Comparison of ENCODE assay signal across 34 mouse cellular contexts in the genomic region with DNA sequence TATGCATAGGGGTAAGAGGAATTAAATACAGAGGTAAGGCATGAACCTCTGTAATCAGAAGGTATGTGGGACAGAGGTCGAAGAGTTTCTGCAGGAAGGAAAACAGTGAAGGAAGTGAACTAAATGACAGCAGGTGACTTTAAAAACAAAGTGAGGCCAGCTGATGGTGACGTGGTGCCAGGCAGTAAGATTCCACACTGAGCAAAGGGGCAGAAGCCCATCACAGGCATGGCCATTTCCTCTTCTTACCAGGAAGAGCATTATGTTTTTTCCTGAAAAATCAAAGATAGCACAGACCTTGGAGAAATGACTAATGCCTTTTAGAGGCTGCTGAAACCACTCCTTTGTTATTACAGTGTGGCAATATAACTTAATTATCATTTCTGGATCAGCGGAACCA. TPM values are rescaled to one million over a fixed set of nuclear protein-coding genes. Genes with fewer than 3 reads are reported as not detected.
DNase-seq lines count a peak whose midpoint lies in the region; ATAC-seq and TF ChIP-seq lines count a peak whose summit lies in the region.
"Had no signal": no experiment of that assay in that cellular context is flagged by ENCODE, and none has a peak within 500 bp of the region (broad histone marks: within the 10 kb centered on the region; RNA-seq: fewer than 3 reads in every experiment).

No protein-coding gene starts in this region.

- no peak overlapping the region for H3K27ac ChIP-seq in kidney, adult 2 months (ENCODE audit: insufficient read depth, low read depth, low read length)
- H3K27ac ChIP-seq in kidney, embryonic 15.5 days = no peak overlapping the region
- H3K27ac ChIP-seq in brown adipose tissue, adult 24 weeks (replicated peaks; ENCODE audit: low read depth, low read length) = peak overlapping the region; percentile 56; the same call in 1 of the 2 replicates
- H3K27ac ChIP-seq in intestine, postnatal 0 days (ENCODE audit: low read depth, low read length) = no peak overlapping the region
- no peak overlapping the region for H3K27ac ChIP-seq in hindbrain, embryonic 11.5 days (ENCODE audit: low read depth, low read length)
- H3K27ac ChIP-seq: embryonic facial prominence, embryonic 12.5 days; layer of hippocampus, adult 2 months; left cerebral cortex, adult 2 months; liver, embryonic 12.5 days; midbrain, embryonic 10.5 days; neural tube, embryonic 12.5 days had no signal

- no peaks in the 10 kb centered on the region for H3K9me3 ChIP-seq in kidney, embryonic 15.5 days (replicated peaks)
- H3K9me3 ChIP-seq in intestine, postnatal 0 days (ENCODE audit: control insufficient read depth) = no peaks in the 10 kb centered on the region
- H3K9me3 ChIP-seq in hindbrain, embryonic 11.5 days (ENCODE audit: control insufficient read depth, low read length) = no peaks in the 10 kb centered on the region
- H3K9me3 ChIP-seq: embryonic facial prominence, embryonic 12.5 days; heart, embryonic 12.5 days; liver, embryonic 12.5 days; midbrain, embryonic 10.5 days; neural tube, embryonic 12.5 days had no signal

- H3K4me3 ChIP-seq in kidney, adult 2 months (ENCODE audit: insufficient read depth, low read depth, low read length) = no peak overlapping the region
- no peak overlapping the region for H3K4me3 ChIP-seq in kidney, embryonic 15.5 days (replicated peaks)
- no peak overlapping the region for H3K4me3 ChIP-seq in brown adipose tissue, adult 24 weeks (ENCODE audit: insufficient read depth, low read depth, low read length)
- no peak overlapping the region for H3K4me3 ChIP-seq in intestine, postnatal 0 days (ENCODE audit: low read depth, low read length)
- H3K4me3 ChIP-seq in hindbrain, embryonic 11.5 days (ENCODE audit: low read depth, low read length) = no peak overlapping the region
- H3K4me3 ChIP-seq: embryonic facial prominence, embryonic 12.5 days; heart, adult 2 months; heart, embryonic 12.5 days; layer of hippocampus, adult 2 months; left cerebral cortex, adult 2 months; liver, embryonic 12.5 days; midbrain, embryonic 10.5 days; myocyte; neural tube, embryonic 12.5 days had no signal

- TF ChIP-seq POLR2A in kidney, adult 2 months (IDR thresholded peaks at IDR 0.05; ENCODE audit: low read depth, low read length) = no peak

- no peak for TF ChIP-seq CTCF in kidney, adult 2 months (conservative IDR thresholded peaks at IDR 0.05; ENCODE audit: insufficient read depth, insufficient read length, low read depth, low read length)
- TF ChIP-seq CTCF in intestine, postnatal 0 days (IDR thresholded peaks at IDR 0.05; ENCODE audit: low read depth) = no peak

- no peaks in the 10 kb centered on the region for H3K36me3 ChIP-seq in kidney, adult 2 months (ENCODE audit: control insufficient read depth, insufficient read depth, low read length)
- H3K36me3 ChIP-seq in kidney, embryonic 15.5 days = no peaks in the 10 kb centered on the region
- no peaks in the 10 kb centered on the region for H3K36me3 ChIP-seq in intestine, postnatal 0 days (ENCODE audit: control insufficient read depth, insufficient read depth)
- H3K36me3 ChIP-seq in hindbrain, embryonic 11.5 days (ENCODE audit: control insufficient read depth, insufficient read depth, low read length) = no peaks in the 10 kb centered on the region
- H3K36me3 ChIP-seq: embryonic facial prominence, embryonic 12.5 days; heart, embryonic 12.5 days; liver, embryonic 12.5 days; midbrain, embryonic 10.5 days; neural tube, embryonic 12.5 days had no signal

- WGBS in kidney, adult 2 months = 55% methylated on average over 3 of the region's 3 CpGs
- WGBS in kidney, embryonic 15.5 days = 59% methylated on average over 3 of the region's 3 CpGs
- 31% methylated on average over 3 of the region's 3 CpGs for WGBS in intestine, postnatal 0 days
- 76% methylated on average over 3 of the region's 3 CpGs for WGBS in hindbrain, embryonic 11.5 days

- no peak for ATAC-seq in kidney, embryonic 15.5 days (replicated peaks; ENCODE audit: low FRiP score)
- peak; percentile 95 for ATAC-seq in intestine, postnatal 0 days
- no peak for ATAC-seq in hindbrain, embryonic 11.5 days (ENCODE audit: low FRiP score)
- ATAC-seq: forebrain, embryonic 14.5 days; hindbrain, embryonic 16.5 days; liver, embryonic 12.5 days; liver, postnatal 0 days; lung, postnatal 0 days; Patski had no signal

- peak; percentile 41 for DNase-seq in kidney, adult 2 months
- peak; percentile 18 to 22 for DNase-seq in kidney, postnatal 36 days
- no peak for DNase-seq in hindbrain, embryonic 11.5 days (ENCODE audit: low spot score)
- DNase-seq in cerebellum, postnatal 4 days (ENCODE audit: low spot score in 2 of 2) = no peak
- no peak for DNase-seq in right cerebral cortex, adult 2 months (ENCODE audit: low spot score in 2 of 2)
- DNase-seq: adrenal gland, postnatal 10 days; cerebellum, adult 11 months; cerebellum, adult 9-10 months; cerebellum, postnatal 36 days; embryo, embryonic 11 days; gastrocnemius, postnatal 25 days; heart, adult 2 months; liver, postnatal 0 days; right cerebral cortex, adult 18-20 months; right cerebral cortex, postnatal 4 days had no signal

- no peaks in the 10 kb centered on the region for H3K4me1 ChIP-seq in kidney, adult 2 months (ENCODE audit: control insufficient read depth, insufficient read depth, low read length)
- no peaks in the 10 kb centered on the region for H3K4me1 ChIP-seq in kidney, embryonic 15.5 days
- peaks cover 2% of the 10 kb centered on the region; the same call in 1 of the 2 replicates for H3K4me1 ChIP-seq in brown adipose tissue, adult 24 weeks (ENCODE audit: control insufficient read depth, insufficient read depth, insufficient read length, low read length)
- H3K4me1 ChIP-seq in intestine, postnatal 0 days (replicated peaks; ENCODE audit: control insufficient read depth, insufficient read depth, low read length) = 0 out of 2 replicates have a peak, but pooled peaks cover 2% of the 10 kb centered on the region
- no peaks in the 10 kb centered on the region for H3K4me1 ChIP-seq in hindbrain, embryonic 11.5 days (replicated peaks; ENCODE audit: control insufficient read depth, insufficient read depth, low read length)
- H3K4me1 ChIP-seq: embryonic facial prominence, embryonic 12.5 days; heart, embryonic 12.5 days; liver, embryonic 12.5 days had no signal

- no peak overlapping the region for H3K9ac ChIP-seq in kidney, embryonic 15.5 days
- H3K9ac ChIP-seq in intestine, postnatal 0 days (ENCODE audit: low read depth, low read length) = no peak overlapping the region
- H3K9ac ChIP-seq in hindbrain, embryonic 11.5 days (ENCODE audit: low read depth, low read length) = no peak overlapping the region
- H3K9ac ChIP-seq: embryonic facial prominence, embryonic 12.5 days; heart, embryonic 12.5 days; liver, embryonic 12.5 days; liver, postnatal 0 days; neural tube, embryonic 12.5 days had no signal

- no peak overlapping the region for H3K4me2 ChIP-seq in kidney, embryonic 15.5 days
- no peak overlapping the region for H3K4me2 ChIP-seq in intestine, postnatal 0 days (replicated peaks; ENCODE audit: low read depth)
- no peak overlapping the region for H3K4me2 ChIP-seq in hindbrain, embryonic 11.5 days (replicated peaks; ENCODE audit: low read depth, low read length)
- H3K4me2 ChIP-seq: embryonic facial prominence, embryonic 12.5 days; heart, embryonic 12.5 days; liver, embryonic 12.5 days; neural tube, embryonic 12.5 days had no signal

- no peaks in the 10 kb centered on the region for H3K27me3 ChIP-seq in kidney, adult 2 months (replicated peaks; ENCODE audit: control insufficient read depth, insufficient read depth, low read length)
- H3K27me3 ChIP-seq in kidney, embryonic 15.5 days = no peaks in the 10 kb centered on the region
- H3K27me3 ChIP-seq in intestine, postnatal 0 days (replicated peaks; ENCODE audit: control insufficient read depth, insufficient read depth, low read length) = no peaks in the 10 kb centered on the region
- H3K27me3 ChIP-seq in hindbrain, embryonic 11.5 days (ENCODE audit: control insufficient read depth, insufficient read depth, low read length) = no peaks in the 10 kb centered on the region
- H3K27me3 ChIP-seq: embryonic facial prominence, embryonic 12.5 days; heart, embryonic 12.5 days; liver, embryonic 12.5 days; neural tube, embryonic 12.5 days; Patski had no signal

RNA-seq across cellular contexts. Expression of gene Mmaa, which starts 6.8 kb away (rescaled TPM):
- 12.0 and 16.8 TPM in 2 replicates for polyA plus RNA-seq in kidney, adult 2 months (2012; rRNA removed)
- 13.0 and 13.2 TPM in 2 replicates for polyA plus RNA-seq in kidney, embryonic 15.5 days (2015; fragmentation: Nextera tagmentation; extraction: Ambion mirVana)
- 71.0 and 71.4 TPM in 2 replicates for polyA plus RNA-seq in brown adipose tissue, adult 24 weeks (2012; ENCODE audit: insufficient read depth, insufficient read length, missing spikeins)
- 7.2 and 8.2 TPM in 2 replicates for polyA plus RNA-seq in intestine, postnatal 0 days (2015; fragmentation: Nextera tagmentation; extraction: Ambion mirVana)
- polyA plus RNA-seq in hindbrain, embryonic 11.5 days (2014; fragmentation: Nextera tagmentation; extraction: Ambion mirVana) = 12.2 and 12.5 TPM in 2 replicates

RNA-seq across cellular contexts. Expression of gene 1700011L22Rik, which starts 53.2 kb away (rescaled TPM):
- polyA plus RNA-seq in kidney, adult 2 months (2012; rRNA removed) = 0.18 TPM in 1 of 2 replicates, not detected in the other
- polyA plus RNA-seq in kidney, embryonic 15.5 days (2015; fragmentation: Nextera tagmentation; extraction: Ambion mirVana) = not detected in 2 replicates
- not detected in 2 replicates for polyA plus RNA-seq in brown adipose tissue, adult 24 weeks (2012; ENCODE audit: insufficient read depth, insufficient read length, missing spikeins)
- polyA plus RNA-seq in intestine, postnatal 0 days (2015; fragmentation: Nextera tagmentation; extraction: Ambion mirVana) = not detected in 2 replicates
- polyA plus RNA-seq in hindbrain, embryonic 11.5 days (2014; fragmentation: Nextera tagmentation; extraction: Ambion mirVana) = not detected in 2 replicates
- polyA plus RNA-seq: embryonic facial prominence, embryonic 12.5 days; forebrain, embryonic 14.5 days; frontal cortex, adult 2 months; heart, adult 2 months; heart, embryonic 12.5 days; hindbrain, embryonic 16.5 days; intestine, embryonic 14.5 days; limb, embryonic 14.5 days; liver, embryonic 12.5 days; liver, postnatal 0 days; lung, postnatal 0 days; midbrain, embryonic 10.5 days; midbrain, postnatal 0 days; myocyte; neural tube, embryonic 12.5 days had no signal

Comparison
In these comparisons a context has a peak if more than half of its experiments do, and no peak if none do; other contexts are left out.
1. DNase-seq: peak in kidney, adult 2 months (single experiment) and kidney, postnatal 36 days (2 of 2); none in hindbrain, embryonic 11.5 days (single experiment), cerebellum, postnatal 4 days (0 of 2) and right cerebral cortex, adult 2 months (0 of 2).